Mouse (Mus musculus) megakaryocyte, embryonic 14.5 days (primary cell): ENCODE measurements at regions not wholly inside any gene's neighbourhood (a gene's known extent, or its start where the extent isn't known, plus 50 kb on each side); places are given as distances from the start of the nearest gene placed in this dataset.

Source experiments
- FLI1 ChIP-seq: IDR thresholded peaks from 2 replicates; pipeline ENCODE4 v1.6.1; 2012; ENCODE audit warnings: low read length, inconsistent platforms, mixed read lengths
- GATA1 ChIP-seq: IDR thresholded peaks from 3 replicates; pipeline ENCODE4 v1.6.1; 2012; ENCODE audit warnings: mixed read lengths, low read length, inconsistent platforms, borderline replicate concordance

DNA sequence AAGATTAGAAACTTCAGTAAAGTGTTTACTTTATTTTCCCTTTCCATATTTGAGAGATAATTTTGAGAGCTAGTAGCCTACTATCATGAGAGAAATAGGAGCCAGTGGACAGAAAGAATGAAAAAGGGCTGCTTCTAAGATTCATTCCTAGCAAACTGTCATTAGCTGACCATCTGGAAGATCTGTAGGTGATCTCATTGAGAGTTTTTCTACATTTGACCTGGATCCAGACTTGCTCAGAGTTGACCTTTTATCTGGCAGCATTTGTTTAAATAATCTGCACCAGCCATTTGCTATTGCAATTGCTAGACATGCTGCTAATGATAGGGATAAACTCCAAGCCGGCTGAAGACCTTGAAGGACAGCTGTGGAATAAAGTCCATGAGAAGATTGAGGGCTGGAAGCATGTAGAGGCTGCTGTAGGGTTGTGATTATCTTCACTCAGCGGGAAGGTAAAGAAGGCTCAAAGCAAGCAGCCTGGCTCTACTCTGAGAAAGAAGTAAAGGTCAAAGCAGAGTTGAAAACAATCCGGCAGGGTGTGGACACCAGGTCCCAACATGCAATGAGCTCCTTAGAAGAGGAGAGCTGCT is 151.2 kb downstream of the Ankrd50 start:
- TF ChIP-seq GATA1 (no peak), FLI1 (no peak)
